Mouse (Mus musculus): ENCODE measurements around the gene Trim15. TPM values are rescaled to one million over a fixed set of nuclear protein-coding genes. Genes with fewer than 3 reads are reported as not detected.

Trim15 gene
- polyA plus RNA-seq (2014; fragmentation: Nextera tagmentation; extraction: Ambion mirVana) = 0.25 and 0.39 TPM in 2 replicates

DNA sequence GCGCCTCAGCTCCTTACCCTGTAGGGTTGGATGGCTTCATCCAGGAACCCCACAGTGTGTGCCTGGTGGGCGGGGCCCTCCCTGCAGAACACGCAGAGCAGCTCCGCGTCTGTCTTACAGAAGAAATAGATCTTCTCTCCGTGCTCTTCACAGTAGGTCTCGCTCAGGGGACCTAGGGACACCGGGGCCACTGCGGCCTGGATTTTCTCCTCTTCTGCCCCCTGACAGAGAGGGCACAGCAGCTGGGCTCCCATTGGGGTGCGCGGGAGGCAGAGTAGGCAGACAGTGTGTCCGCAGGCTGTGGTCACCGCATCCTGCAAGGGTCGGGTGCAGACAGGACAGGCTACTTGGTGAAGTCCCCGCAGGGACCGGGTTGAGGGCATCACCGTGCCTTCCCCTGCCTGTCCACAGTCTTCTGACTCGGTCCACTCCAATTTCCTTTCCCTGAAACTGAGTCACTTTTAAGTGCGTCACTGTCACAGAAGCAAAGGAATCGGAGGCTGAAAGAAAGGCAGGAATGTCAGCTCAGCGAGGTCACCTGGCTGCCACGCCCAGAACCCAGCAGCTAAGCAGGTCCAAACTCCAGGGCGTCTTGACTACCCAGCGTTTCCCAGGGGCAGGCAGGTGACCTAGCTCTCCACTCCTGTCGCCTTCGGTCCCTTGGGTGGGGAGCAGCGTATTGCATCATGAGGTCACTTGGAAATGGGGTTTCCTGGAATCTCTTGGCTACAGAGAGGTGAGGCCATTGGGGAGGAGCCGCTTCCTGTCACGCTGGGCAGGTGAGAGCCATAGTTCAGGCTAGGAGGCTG, at the start of gene Trim15:
Gene Trim15, minus strand, starts transcription at position 492 of the 809 bp plus-strand sequence.
- 15% methylated on average over 29 of the region's 29 CpGs for WGBS
- Histone ChIP-seq H3K9ac (replicated peaks; ENCODE audit: low read length) (no peak within 1 kb of the TSS; the same call in 1 of the 2 replicates), H3K27ac (replicated peaks; ENCODE audit: low read depth, low read length) (no peak within 1 kb of the TSS), H3K4me1 (ENCODE audit: control insufficient read depth, insufficient read depth, low read length) (no peaks in the 10 kb centered on the region; the same call in 1 of the 2 replicates), H3K4me2 (ENCODE audit: low read depth, low read length) (peak within 1 kb of the TSS; percentile 30; the same call in 1 of the 2 replicates), H3K9me3 (replicated peaks; ENCODE audit: control insufficient read depth, low read length) (no peaks in the 10 kb centered on the region), H3K27me3 (ENCODE audit: control insufficient read depth, insufficient read depth, low read length) (peaks cover 9% of the 10 kb centered on the region), H3K4me3 (ENCODE audit: low read depth, low read length) (no peak within 1 kb of the TSS), H3K36me3 (replicated peaks; ENCODE audit: control insufficient read depth, insufficient read depth, low read depth, low read length) (no peaks in the 10 kb centered on the region)
- ATAC-seq (replicated peaks; ENCODE audit: insufficient number of reproducible peaks, low FRiP score, low TSS enrichment, low read depth) = no peak
- DNase-seq (ENCODE audit: low spot score) = peak; percentile 3

DNA sequence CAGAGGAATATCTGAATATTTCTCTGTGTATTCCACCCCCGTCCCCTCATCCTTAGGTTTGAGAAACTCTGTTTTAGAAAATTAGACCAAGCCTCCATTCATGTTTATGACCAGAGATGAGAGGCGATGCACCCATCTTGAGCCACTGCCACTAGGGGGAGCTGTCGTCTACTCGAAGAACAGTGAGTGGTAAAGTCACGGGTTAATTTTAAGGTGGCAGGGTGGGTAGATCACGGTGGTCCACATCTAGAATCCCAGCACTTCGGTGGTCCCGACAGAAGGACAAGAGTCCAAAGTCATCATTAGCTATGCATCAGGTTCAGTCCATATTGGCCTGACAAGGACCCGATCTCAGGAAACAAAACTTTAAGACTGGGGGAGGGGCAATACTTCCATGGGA, 48.1 kb upstream of the Trim15 start:
- Histone ChIP-seq H3K27ac (replicated peaks; ENCODE audit: low read depth, low read length) (no peak overlapping the region), H3K4me3 (ENCODE audit: low read depth, low read length) (no peak overlapping the region), H3K27me3 (ENCODE audit: control insufficient read depth, insufficient read depth, low read length) (no peaks in the 10 kb centered on the region), H3K9me3 (replicated peaks; ENCODE audit: control insufficient read depth, low read length) (no peaks in the 10 kb centered on the region), H3K36me3 (replicated peaks; ENCODE audit: control insufficient read depth, insufficient read depth, low read depth, low read length) (no peaks in the 10 kb centered on the region), H3K9ac (replicated peaks; ENCODE audit: low read length) (no peak overlapping the region), H3K4me1 (ENCODE audit: control insufficient read depth, insufficient read depth, low read length) (no peaks in the 10 kb centered on the region), H3K4me2 (ENCODE audit: low read depth, low read length) (no peak overlapping the region)
- 13% methylated on average over 9 of the region's 9 CpGs for WGBS
- DNase-seq (ENCODE audit: low spot score) = peak; percentile 70
- no peak for ATAC-seq (replicated peaks; ENCODE audit: insufficient number of reproducible peaks, low FRiP score, low TSS enrichment, low read depth)

DNA sequence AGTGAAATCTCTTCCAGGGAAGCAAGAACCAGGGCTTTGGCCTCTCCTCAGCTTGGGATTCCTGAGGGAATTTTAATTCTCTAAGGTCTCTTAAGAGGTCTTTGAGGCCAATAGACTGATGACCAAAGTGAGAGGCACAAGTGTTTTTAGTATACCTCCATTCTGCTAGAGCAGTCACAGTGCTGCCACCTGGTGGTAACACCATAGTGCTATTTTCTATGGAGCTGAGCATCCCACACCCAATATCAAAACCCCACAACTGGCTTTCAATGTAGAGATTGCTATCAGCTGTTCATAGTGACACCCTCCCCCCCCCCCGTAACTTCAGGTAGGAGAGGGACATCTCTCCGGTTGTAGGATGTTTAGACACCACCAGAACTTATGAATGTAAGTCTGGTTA, 47.1 kb upstream of the Trim15 start:
- no peak overlapping the region for H3K4me3 ChIP-seq (ENCODE audit: low read depth, low read length)
- peak; percentile 85 for DNase-seq (ENCODE audit: low spot score)
- H3K9ac ChIP-seq (replicated peaks; ENCODE audit: low read length) = no peak overlapping the region
- no peaks in the 10 kb centered on the region for H3K4me1 ChIP-seq (ENCODE audit: control insufficient read depth, insufficient read depth, low read length)
- H3K27ac ChIP-seq (replicated peaks; ENCODE audit: low read depth, low read length) = no peak overlapping the region
- no peak overlapping the region for H3K4me2 ChIP-seq (ENCODE audit: low read depth, low read length)
- WGBS = 15% methylated on average over 2 of the region's 2 CpGs
- H3K9me3 ChIP-seq (replicated peaks; ENCODE audit: control insufficient read depth, low read length) = no peaks in the 10 kb centered on the region
- H3K36me3 ChIP-seq (replicated peaks; ENCODE audit: control insufficient read depth, insufficient read depth, low read depth, low read length) = no peaks in the 10 kb centered on the region
- ATAC-seq (replicated peaks; ENCODE audit: insufficient number of reproducible peaks, low FRiP score, low TSS enrichment, low read depth) = no peak
- H3K27me3 ChIP-seq (ENCODE audit: control insufficient read depth, insufficient read depth, low read length) = no peaks in the 10 kb centered on the region

DNA sequence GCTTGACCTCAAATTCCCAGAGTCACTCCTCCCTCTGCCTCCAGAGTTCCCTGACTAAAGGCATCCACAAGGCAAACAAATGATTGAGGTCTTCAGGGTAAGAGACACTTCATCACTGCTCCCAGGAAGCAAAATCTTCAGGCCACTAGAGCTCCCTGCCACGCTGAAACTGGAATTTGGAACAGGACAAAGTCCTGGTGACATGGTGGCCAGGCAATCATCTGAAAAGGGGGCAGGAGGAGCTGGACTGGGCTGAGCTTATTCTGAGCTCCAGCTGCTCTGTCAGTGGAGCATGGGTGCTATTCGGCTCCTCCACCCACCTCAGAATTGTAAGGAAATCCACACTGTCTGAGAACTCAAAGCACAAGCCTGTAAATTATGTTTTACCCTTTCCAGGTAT, 45.0 kb upstream of the Trim15 start:
- H3K4me1 ChIP-seq (ENCODE audit: control insufficient read depth, insufficient read depth, low read length) = no peaks in the 10 kb centered on the region
- H3K27me3 ChIP-seq (ENCODE audit: control insufficient read depth, insufficient read depth, low read length) = no peaks in the 10 kb centered on the region
- H3K27ac ChIP-seq (replicated peaks; ENCODE audit: low read depth, low read length) = no peak overlapping the region
- 53% methylated on average over 2 of the region's 2 CpGs for WGBS
- H3K36me3 ChIP-seq (replicated peaks; ENCODE audit: control insufficient read depth, insufficient read depth, low read depth, low read length) = no peaks in the 10 kb centered on the region
- H3K4me3 ChIP-seq (ENCODE audit: low read depth, low read length) = no peak overlapping the region
- H3K9ac ChIP-seq (replicated peaks; ENCODE audit: low read length) = no peak overlapping the region
- no peaks in the 10 kb centered on the region for H3K9me3 ChIP-seq (replicated peaks; ENCODE audit: control insufficient read depth, low read length)
- H3K4me2 ChIP-seq (ENCODE audit: low read depth, low read length) = no peak overlapping the region
- DNase-seq (ENCODE audit: low spot score) (no peak), ATAC-seq (replicated peaks; ENCODE audit: insufficient number of reproducible peaks, low FRiP score, low TSS enrichment, low read depth) (no peak)

DNA sequence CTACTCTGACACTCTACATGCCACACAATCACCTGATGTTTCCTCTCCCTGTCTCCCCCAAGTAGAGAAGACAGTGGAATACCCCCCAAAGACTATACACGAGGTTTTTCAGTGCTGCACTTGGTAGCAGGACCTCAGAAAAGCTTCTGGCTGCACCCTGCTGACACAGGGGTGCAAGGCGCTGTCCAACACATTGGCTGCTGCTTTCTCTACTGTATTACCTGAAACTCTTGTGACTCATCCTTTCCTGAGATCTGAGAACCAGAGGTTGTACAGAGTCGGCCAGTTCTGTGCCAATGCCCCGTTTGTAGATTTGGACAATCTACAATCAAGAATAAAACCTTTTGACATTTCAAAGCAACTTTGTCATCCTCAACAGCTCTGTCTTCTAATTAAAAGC, 42.8 kb upstream of the Trim15 start:
- H3K27ac ChIP-seq (replicated peaks; ENCODE audit: low read depth, low read length) = no peak overlapping the region
- ATAC-seq (replicated peaks; ENCODE audit: insufficient number of reproducible peaks, low FRiP score, low TSS enrichment, low read depth) = no peak
- H3K4me3 ChIP-seq (ENCODE audit: low read depth, low read length) = no peak overlapping the region
- H3K9me3 ChIP-seq (replicated peaks; ENCODE audit: control insufficient read depth, low read length) = no peaks in the 10 kb centered on the region
- H3K4me2 ChIP-seq (ENCODE audit: low read depth, low read length) = no peak overlapping the region; the same call in 1 of the 2 replicates
- H3K4me1 ChIP-seq (ENCODE audit: control insufficient read depth, insufficient read depth, low read length) = no peaks in the 10 kb centered on the region
- H3K36me3 ChIP-seq (replicated peaks; ENCODE audit: control insufficient read depth, insufficient read depth, low read depth, low read length) = no peaks in the 10 kb centered on the region
- DNase-seq (ENCODE audit: low spot score) = no peak
- no peak overlapping the region for H3K9ac ChIP-seq (replicated peaks; ENCODE audit: low read length)
- H3K27me3 ChIP-seq (ENCODE audit: control insufficient read depth, insufficient read depth, low read length) = no peaks in the 10 kb centered on the region
- 54% methylated on average over 4 of the region's 4 CpGs for WGBS

DNA sequence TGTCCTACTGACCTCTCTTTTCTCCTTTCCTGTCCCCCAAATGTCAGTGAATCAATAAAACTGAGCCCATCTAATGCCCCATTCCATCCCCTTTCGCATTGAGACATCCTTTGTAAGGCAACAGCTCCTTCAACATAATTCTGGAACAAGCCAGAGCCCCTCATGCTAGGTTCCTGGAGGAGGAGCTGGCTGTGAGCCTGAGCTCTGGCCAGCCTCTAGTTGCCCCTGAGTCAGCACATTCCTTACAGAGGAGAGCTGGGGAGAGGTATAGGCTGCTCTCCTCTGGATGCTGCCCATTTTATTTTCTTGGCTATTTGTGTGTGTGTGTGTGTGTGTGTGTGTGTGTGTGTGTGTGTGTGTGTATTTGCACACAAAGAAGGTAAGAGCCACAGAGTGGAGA, 41.2 kb upstream of the Trim15 start:
- Histone ChIP-seq H3K4me2 (ENCODE audit: low read depth, low read length) (no peak overlapping the region), H3K9ac (replicated peaks; ENCODE audit: low read length) (no peak overlapping the region), H3K27me3 (ENCODE audit: control insufficient read depth, insufficient read depth, low read length) (no peaks in the 10 kb centered on the region), H3K9me3 (replicated peaks; ENCODE audit: control insufficient read depth, low read length) (no peaks in the 10 kb centered on the region), H3K27ac (replicated peaks; ENCODE audit: low read depth, low read length) (no peak overlapping the region), H3K36me3 (replicated peaks; ENCODE audit: control insufficient read depth, insufficient read depth, low read depth, low read length) (no peaks in the 10 kb centered on the region), H3K4me3 (ENCODE audit: low read depth, low read length) (no peak overlapping the region), H3K4me1 (ENCODE audit: control insufficient read depth, insufficient read depth, low read length) (no peaks in the 10 kb centered on the region)
- ATAC-seq (replicated peaks; ENCODE audit: insufficient number of reproducible peaks, low FRiP score, low TSS enrichment, low read depth) (no peak), DNase-seq (ENCODE audit: low spot score) (peak; percentile 11)
- WGBS = 42% methylated on average over 1 of the region's 1 CpGs

DNA sequence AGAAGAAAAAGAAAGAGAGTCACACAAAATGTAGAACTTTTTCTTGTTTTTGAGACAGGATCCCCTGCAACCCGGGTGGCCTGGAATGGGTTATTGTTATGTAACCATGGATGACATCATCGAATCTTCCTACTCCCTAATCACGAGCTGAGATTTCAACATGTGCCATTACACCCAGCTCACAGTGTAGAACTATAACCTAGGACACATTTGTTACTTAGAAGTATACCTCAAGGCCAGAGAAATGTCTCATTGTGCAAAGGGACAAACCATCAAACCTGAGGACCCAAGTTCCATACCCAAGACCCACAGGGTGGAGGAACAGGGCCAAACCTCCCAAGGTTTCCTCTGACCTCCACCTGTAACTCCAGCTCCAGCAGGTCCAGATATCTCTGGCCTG, 36.6 kb upstream of the Trim15 start:
- Histone ChIP-seq H3K4me3 (ENCODE audit: low read depth, low read length) (no peak overlapping the region), H3K27me3 (ENCODE audit: control insufficient read depth, insufficient read depth, low read length) (no peaks in the 10 kb centered on the region), H3K36me3 (replicated peaks; ENCODE audit: control insufficient read depth, insufficient read depth, low read depth, low read length) (no peaks in the 10 kb centered on the region), H3K9ac (replicated peaks; ENCODE audit: low read length) (no peak overlapping the region), H3K9me3 (replicated peaks; ENCODE audit: control insufficient read depth, low read length) (no peaks in the 10 kb centered on the region), H3K4me2 (ENCODE audit: low read depth, low read length) (no peak overlapping the region), H3K4me1 (ENCODE audit: control insufficient read depth, insufficient read depth, low read length) (no peaks in the 10 kb centered on the region), H3K27ac (replicated peaks; ENCODE audit: low read depth, low read length) (no peak overlapping the region)
- ATAC-seq (replicated peaks; ENCODE audit: insufficient number of reproducible peaks, low FRiP score, low TSS enrichment, low read depth) = no peak
- 70% methylated on average over 3 of the region's 3 CpGs for WGBS
- no peak for DNase-seq (ENCODE audit: low spot score)

DNA sequence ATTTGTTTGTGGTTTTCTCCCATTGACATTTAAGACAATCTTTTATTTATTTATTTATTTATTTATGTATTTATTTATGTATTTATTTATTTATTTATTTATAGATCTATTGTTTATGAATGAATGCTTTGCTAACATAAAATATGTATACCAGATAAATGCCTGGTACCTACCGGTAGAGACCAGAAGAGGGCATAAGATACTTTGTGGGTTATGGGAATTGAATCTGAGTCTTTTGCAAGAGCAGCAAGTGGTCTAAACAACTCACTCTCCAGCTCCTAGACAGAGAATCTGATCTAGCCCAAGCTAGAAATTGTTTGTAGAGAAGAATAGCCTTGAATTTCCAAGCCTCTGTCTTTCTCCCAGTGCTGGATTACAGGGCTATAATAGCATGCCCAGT, 33.7 kb upstream of the Trim15 start:
- no peaks in the 10 kb centered on the region for H3K4me1 ChIP-seq (ENCODE audit: control insufficient read depth, insufficient read depth, low read length)
- H3K27ac ChIP-seq (replicated peaks; ENCODE audit: low read depth, low read length) = no peak overlapping the region
- WGBS = 35% methylated on average over 1 of the region's 1 CpGs
- H3K4me2 ChIP-seq (ENCODE audit: low read depth, low read length) = no peak overlapping the region
- H3K27me3 ChIP-seq (ENCODE audit: control insufficient read depth, insufficient read depth, low read length) = no peaks in the 10 kb centered on the region
- H3K4me3 ChIP-seq (ENCODE audit: low read depth, low read length) = no peak overlapping the region
- ATAC-seq (replicated peaks; ENCODE audit: insufficient number of reproducible peaks, low FRiP score, low TSS enrichment, low read depth) (no peak), DNase-seq (ENCODE audit: low spot score) (no peak)
- H3K9me3 ChIP-seq (replicated peaks; ENCODE audit: control insufficient read depth, low read length) = no peaks in the 10 kb centered on the region
- H3K36me3 ChIP-seq (replicated peaks; ENCODE audit: control insufficient read depth, insufficient read depth, low read depth, low read length) = no peaks in the 10 kb centered on the region
- no peak overlapping the region for H3K9ac ChIP-seq (replicated peaks; ENCODE audit: low read length)

Data from embryonic facial prominence, embryonic 11.5 days (tissue).